Mouse (Mus musculus) CD4-positive, CD25-positive, alpha-beta regulatory T cell, adult 2 months (primary cell): ENCODE measurements at regions not wholly inside any gene's neighbourhood (a gene's known extent, or its start where the extent isn't known, plus 50 kb on each side); places are given as distances from the start of the nearest gene placed in this dataset.

Experiments used
- DNase-seq: peaks from one replicate; pipeline ENCODE4 v3.0.0-alpha.2; 2012; ENCODE audit warnings: low read depth, low spot score

- no peak for DNase-seq
These were observed 229.5 kb upstream of the Lcorl start for GRCm38 (mm10) chr5:46086885-46087284.

GRCm38 (mm10) chr5:46083293-46083692 is 225.9 kb upstream of the Lcorl start:
- DNase-seq, result no peak

GRCm38 (mm10) chr5:46073744-46074143 is 216.3 kb upstream of the Lcorl start:
- no peak for DNase-seq

DNA sequence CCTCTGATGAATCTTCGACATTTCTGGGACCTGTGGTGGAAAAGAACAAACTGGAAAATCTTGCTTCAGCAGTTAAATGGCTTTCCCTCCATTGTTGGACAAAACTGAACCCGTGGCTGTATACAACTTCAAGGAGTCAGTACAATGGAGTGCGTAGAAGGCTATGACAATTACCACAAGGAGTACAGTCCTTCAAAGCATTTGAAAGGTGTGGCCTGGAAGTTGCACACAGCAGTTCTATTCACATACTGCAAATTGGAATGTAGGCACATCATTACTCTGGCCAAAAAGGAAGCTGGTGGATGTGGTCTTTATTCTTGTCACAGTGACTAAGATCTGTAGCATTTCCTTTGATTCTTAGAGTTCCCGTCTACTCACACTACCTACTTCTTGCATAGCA is 215.7 kb upstream of the Lcorl start:
- no peak for DNase-seq

- no peak for DNase-seq
These were observed 202.5 kb upstream of the Lcorl start for GRCm38 (mm10) chr5:46059910-46060309.

- DNase-seq, result no peak
These were observed 197.4 kb upstream of the Lcorl start for GRCm38 (mm10) chr5:46054850-46055249.

DNA sequence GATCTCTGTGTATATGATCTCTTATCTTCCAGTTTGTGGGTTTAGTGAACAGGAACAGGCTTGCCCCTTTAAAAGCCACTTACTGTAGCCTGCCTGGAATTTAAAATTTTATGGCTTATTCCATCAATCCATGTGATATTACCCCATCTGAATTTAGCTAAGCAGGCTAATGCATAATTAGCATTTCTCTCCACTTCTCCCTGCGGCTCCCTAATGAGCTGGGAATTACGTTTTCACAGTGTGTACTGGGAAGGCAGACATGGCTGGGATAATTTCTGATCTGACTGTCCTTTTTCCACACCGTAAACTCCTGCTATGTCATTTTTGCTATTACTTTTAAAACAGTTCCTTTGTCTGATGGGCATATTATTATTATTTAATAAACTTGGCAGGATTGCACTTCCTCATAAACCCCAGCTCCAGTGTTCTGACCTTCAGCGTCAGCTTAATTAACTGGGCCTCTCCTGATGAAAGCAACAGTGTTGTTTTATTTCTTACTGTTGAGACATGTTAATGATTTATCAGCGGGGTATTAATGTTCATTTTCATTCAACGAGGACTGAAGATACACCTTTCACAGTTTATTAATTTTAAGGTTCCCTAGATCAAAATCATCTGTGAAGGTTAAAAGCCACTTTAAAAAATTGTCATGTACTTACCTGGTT is 185.4 kb upstream of the Lcorl start:
- DNase-seq, result no peak

- DNase-seq, result no peak
These were observed 175.7 kb upstream of the Lcorl start for GRCm38 (mm10) chr5:46033008-46033676.

DNA sequence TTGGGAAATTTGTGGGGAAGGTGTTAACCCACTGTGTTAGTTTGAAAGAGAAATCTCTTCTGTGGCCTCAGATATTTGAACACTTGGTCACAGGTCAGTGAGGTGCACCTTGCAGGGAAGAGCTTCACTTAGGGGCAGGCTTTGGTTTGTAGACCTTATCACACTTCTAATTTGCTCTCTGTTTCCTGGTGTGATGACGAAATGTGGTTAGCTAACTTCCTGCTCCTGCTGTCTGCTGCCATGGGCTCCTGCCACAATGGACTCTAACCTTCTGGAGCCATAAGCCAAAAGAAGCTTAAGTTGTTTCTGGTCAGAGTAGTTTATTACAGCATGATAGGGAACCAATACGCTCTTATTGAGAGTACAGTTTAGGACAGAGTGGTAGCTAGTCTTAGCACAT is 174.8 kb upstream of the Lcorl start:
- DNase-seq, result no peak

DNA sequence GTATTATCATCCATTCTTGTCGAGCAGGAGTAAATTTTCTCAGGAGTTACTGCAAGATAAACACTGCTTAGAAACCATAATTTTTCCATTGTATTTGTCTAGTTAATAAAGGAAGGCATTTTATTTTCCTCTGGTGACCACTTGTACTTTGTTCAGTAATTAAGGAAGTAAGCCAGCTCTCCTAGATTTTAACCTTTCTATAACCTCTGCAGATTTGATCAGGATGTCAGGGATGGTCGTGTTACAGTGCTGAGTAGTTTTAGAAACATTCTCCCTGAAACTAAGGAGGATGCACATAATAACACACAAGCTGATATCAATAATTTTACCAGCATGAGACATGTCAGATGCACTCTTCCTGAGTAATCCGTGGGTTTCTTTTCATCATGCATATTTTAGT is 166.7 kb upstream of the Lcorl start:
- DNase-seq, result no peak

DNA sequence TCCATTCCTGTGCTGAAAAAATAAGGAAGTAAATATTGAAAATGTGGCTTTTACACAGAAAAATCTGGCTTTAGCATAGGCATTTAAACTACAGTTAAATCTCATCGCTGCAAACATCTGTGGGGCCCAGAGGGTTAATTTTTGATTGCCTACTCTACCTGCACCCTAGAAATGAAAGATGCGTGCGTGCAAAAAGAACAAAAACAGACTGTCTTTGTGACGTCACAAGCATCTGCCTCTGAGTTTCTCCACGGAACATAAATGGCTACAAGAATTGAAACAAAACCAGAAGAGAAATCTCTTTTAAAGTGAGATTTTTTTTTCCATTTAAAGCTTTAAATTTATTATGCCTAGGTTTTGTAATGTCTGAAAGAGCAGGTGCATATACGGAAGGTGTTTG is 166.0 kb upstream of the Lcorl start:
- DNase-seq, result no peak

DNA sequence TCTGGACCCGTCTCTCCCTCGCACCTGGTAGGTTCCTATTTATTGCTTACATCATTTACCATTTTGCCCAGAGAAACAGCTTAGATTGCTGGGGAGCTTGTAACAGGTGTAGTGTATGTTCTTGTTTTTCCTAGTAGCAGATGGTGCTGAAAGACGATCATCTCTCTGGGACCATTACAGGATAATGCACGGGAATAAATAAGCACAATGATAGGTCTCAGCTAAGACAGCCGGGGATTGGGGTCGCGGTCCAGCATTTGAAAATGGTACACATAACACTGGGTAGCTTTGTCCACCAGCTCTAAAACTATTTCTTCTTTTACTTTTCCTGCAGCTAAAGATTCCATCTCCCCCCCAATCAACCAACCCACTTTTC is 164.6 kb upstream of the Lcorl start:
- DNase-seq, result no peak

DNA sequence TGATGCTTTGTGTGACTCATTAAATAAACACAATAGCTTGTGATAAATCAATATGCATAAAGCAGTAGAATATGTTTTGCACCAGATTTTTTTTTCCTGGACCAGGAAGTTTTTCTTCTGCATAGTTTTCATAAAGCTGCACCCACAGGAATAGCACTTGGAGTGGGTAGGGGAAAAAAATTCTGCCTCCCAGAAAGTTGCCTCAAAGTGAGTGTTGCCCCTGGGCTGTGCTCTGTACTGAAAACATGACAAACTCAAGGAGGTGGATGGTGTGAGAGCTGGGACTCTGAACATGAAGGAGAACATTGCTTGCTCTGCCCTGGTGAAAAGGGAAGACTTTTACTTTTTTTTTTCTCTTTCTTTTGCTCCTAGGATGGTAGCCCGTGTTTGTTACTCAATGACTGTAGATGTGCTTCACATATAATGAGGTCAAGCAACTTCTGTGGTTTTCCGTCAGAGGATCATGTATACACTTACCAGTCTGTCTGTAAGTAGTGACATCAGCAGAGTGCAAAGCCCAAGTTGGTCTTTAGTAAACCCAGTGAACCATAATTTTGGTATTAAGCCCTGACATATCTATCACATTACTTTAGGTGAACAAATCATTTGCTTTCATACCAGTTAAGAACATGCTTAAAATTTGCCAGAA is 164.1 kb upstream of the Lcorl start:
- DNase-seq, result no peak

- no peak for DNase-seq
These were observed 162.8 kb upstream of the Lcorl start for GRCm38 (mm10) chr5:46020175-46020574.

DNA sequence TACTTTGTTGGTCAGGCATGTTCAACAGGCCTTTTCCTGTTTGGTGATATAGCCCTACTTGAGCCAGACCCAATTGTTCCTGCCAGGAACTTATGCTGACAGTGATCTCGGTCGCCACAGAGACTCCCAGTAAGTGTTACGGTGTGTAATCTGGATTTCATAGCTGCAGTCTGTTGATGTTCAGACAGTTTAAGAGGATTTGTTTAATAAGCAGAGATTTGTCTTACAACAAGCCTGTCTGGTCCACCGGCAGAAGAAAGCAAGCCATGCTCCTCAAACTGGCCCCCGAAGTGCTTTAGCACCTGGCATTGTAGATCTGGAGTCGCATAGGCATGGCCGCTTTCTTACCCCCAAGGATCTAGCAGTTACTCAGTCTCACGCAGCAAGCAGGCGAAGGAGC is 150.0 kb upstream of the Lcorl start:
- DNase-seq, result no peak

- DNase-seq, result no peak
These were observed 149.3 kb upstream of the Lcorl start for GRCm38 (mm10) chr5:46006691-46007090.

- no peak for DNase-seq
These were observed 148.8 kb upstream of the Lcorl start for GRCm38 (mm10) chr5:46006228-46006627.

GRCm38 (mm10) chr5:46005631-46006030 is 148.2 kb upstream of the Lcorl start:
- no peak for DNase-seq

- DNase-seq, result no peak
These were observed 144.6 kb upstream of the Lcorl start for GRCm38 (mm10) chr5:46002011-46002410.

GRCm38 (mm10) chr5:45957766-45958165 is 100.4 kb upstream of the Lcorl start:
- DNase-seq, result no peak

- no peak for DNase-seq
These were observed 86.6 kb upstream of the Lcorl start for GRCm38 (mm10) chr5:45943970-45944369.

DNA sequence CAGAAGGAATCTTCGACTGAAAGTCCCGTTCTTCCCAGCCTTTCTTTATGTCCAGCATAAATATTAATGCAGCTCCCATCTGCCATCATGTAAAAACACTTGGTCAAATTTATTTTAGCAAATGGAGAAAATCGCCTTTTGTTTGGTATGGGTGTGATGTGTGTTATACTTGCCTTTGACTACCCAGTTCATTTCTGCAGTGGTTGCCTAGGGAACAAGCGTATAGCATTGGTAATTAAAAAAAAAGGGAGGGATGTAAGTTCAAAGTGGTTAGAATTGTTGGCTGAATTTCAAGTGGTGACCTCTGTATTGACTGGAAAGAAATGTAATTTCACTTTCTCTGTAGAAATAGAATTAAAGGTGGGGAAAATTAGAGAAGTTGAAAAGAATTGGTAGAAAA is 75.6 kb upstream of the Lcorl start:
- DNase-seq, result no peak

DNA sequence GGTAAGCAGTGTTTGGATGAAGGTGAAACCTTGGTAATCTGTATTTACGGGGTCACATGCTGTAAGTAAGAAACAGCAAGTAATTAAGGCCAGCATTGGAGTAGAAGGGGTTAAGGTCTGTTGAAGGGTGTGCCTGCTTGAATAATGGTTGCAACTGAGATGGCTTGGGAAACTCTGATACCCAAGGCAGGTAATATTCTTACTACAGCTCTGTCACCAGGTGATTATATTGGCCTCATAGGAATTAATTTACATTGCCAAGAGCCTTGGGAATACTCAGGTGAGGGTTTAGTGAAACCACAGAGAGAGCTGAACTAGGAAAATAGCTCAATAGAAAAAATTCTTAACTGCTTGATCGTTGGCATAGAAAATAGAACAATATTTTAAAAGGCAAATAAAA is 73.8 kb upstream of the Lcorl start:
- DNase-seq, result no peak
